Mouse (Mus musculus): Measurements from ENCODE around the gene Nek1. TPM values are rescaled to one million over a fixed set of nuclear protein-coding genes. Genes with fewer than 3 reads are reported as not detected.

The Nek1 gene
- polyA plus RNA-seq, 1 experiment, result 8.5 TPM

- no peak for TF ChIP-seq GATA1 (IDR thresholded peaks at IDR 0.05; ENCODE audit: low read length)
These were observed 82.1 kb downstream of the Nek1 start for GRCm38 (mm10) chr8:61075059-61075458.

GRCm38 (mm10) chr8:61110496-61110895 is 117.5 kb downstream of the Nek1 start:
- TF ChIP-seq GATA1 (IDR thresholded peaks at IDR 0.05; ENCODE audit: low read length), result no peak

GRCm38 (mm10) chr8:61111940-61112339 is 118.9 kb downstream of the Nek1 start:
- TF ChIP-seq GATA1 (IDR thresholded peaks at IDR 0.05; ENCODE audit: low read length), result no peak

GRCm38 (mm10) chr8:61121631-61122030 is 128.6 kb downstream of the Nek1 start:
- TF ChIP-seq GATA1 (IDR thresholded peaks at IDR 0.05; ENCODE audit: low read length), result no peak

GRCm38 (mm10) chr8:61127299-61127861 is 134.4 kb downstream of the Nek1 start:
- no peak for TF ChIP-seq GATA1 (IDR thresholded peaks at IDR 0.05; ENCODE audit: low read length)

- no peak for TF ChIP-seq GATA1 (IDR thresholded peaks at IDR 0.05; ENCODE audit: low read length)
These were observed 139.7 kb downstream of the Nek1 start for GRCm38 (mm10) chr8:61132561-61133134.

- TF ChIP-seq GATA1 (IDR thresholded peaks at IDR 0.05; ENCODE audit: low read length), result no peak
These were observed 148.9 kb downstream of the Nek1 start for GRCm38 (mm10) chr8:61141869-61142268.

GRCm38 (mm10) chr8:61142302-61142701 is 149.3 kb downstream of the Nek1 start:
- no peak for TF ChIP-seq GATA1 (IDR thresholded peaks at IDR 0.05; ENCODE audit: low read length)

GRCm38 (mm10) chr8:61142845-61143244 is 149.8 kb downstream of the Nek1 start:
- no peak for TF ChIP-seq GATA1 (IDR thresholded peaks at IDR 0.05; ENCODE audit: low read length)

GRCm38 (mm10) chr8:61148728-61149127 is 155.7 kb downstream of the Nek1 start:
- no peak for TF ChIP-seq GATA1 (IDR thresholded peaks at IDR 0.05; ENCODE audit: low read length)

- TF ChIP-seq GATA1 (IDR thresholded peaks at IDR 0.05; ENCODE audit: low read length), result no peak
These were observed 157.6 kb downstream of the Nek1 start for GRCm38 (mm10) chr8:61150596-61150995.

GRCm38 (mm10) chr8:61156406-61156805 is 163.4 kb downstream of the Nek1 start:
- TF ChIP-seq GATA1 (IDR thresholded peaks at IDR 0.05; ENCODE audit: low read length), result no peak

GRCm38 (mm10) chr8:61158540-61158939 is 165.5 kb downstream of the Nek1 start:
- no peak for TF ChIP-seq GATA1 (IDR thresholded peaks at IDR 0.05; ENCODE audit: low read length)

GRCm38 (mm10) chr8:61161461-61162185 is 168.6 kb downstream of the Nek1 start:
- TF ChIP-seq GATA1 (IDR thresholded peaks at IDR 0.05; ENCODE audit: low read length), result no peak

- no peak for TF ChIP-seq GATA1 (IDR thresholded peaks at IDR 0.05; ENCODE audit: low read length)
These were observed 169.2 kb downstream of the Nek1 start for GRCm38 (mm10) chr8:61162186-61162566.

GRCm38 (mm10) chr8:61171546-61171945 is 178.6 kb downstream of the Nek1 start:
- TF ChIP-seq GATA1 (IDR thresholded peaks at IDR 0.05; ENCODE audit: low read length), result no peak
